Mouse (Mus musculus) MEL (cell line): Measurements from ENCODE around the gene Sell. TPM values are rescaled to one million over a fixed set of nuclear protein-coding genes. Genes with fewer than 3 reads are reported as not detected.

ENCODE experiments used
- DNase-seq: peaks from one replicate; pipeline ENCODE4 v3.0.0; 2011; ENCODE audit warnings: low read depth, low spot score
- H3K27ac ChIP-seq: 2 replicates; pipeline ENCODE4 v1.5.1; 2012; ENCODE audit warnings: low read depth, mild to moderate bottlenecking, control low read depth, low read length, moderate library complexity; ENCODE audit not compliant: control insufficient read depth
- H3K27me3 ChIP-seq, 2 experiments: fragments of 150-350 bp in 1 of 2; sonication (generic) in 1 of 2; 2 replicates each; pipeline ENCODE4 v1.6.1; 2012; ENCODE audit warnings: low read length in 2 of 2, mild to moderate bottlenecking in 2 of 2, improper control_type of control experiment in 1 of 2, moderate library complexity in 1 of 2; ENCODE audit not compliant: insufficient read depth in 2 of 2, control insufficient read depth in 1 of 2
- H3K36me3 ChIP-seq, 2 experiments: 2 replicates each; pipeline ENCODE4 v1.6.1; 2012 to 2014; ENCODE audit warnings: low read length in 2 of 2, improper control_type of control experiment in 1 of 2, inconsistent platforms in 1 of 2, mild to moderate bottlenecking in 1 of 2; ENCODE audit not compliant: insufficient read depth in 2 of 2, control insufficient read depth in 1 of 2
- H3K4me1 ChIP-seq, 2 experiments: fragments of 150-350 bp in 1 of 2; sonication (generic) in 1 of 2; 2 replicates each; pipeline ENCODE4 v1.6.1; 2012; ENCODE audit warnings: low read length in 2 of 2, improper control_type of control experiment in 1 of 2, mild to moderate bottlenecking in 1 of 2; ENCODE audit not compliant: insufficient read depth in 2 of 2, control insufficient read depth in 1 of 2
- H3K4me3 ChIP-seq, 2 experiments: fragments of 150-350 bp in 1 of 2; sonication (generic) in 1 of 2; 2 replicates each; pipeline ENCODE4 v1.5.1; 2012; ENCODE audit warnings: low read depth in 2 of 2, low read length in 2 of 2, mild to moderate bottlenecking in 2 of 2, moderate library complexity in 2 of 2, control low read depth in 1 of 2, improper control_type of control experiment in 1 of 2; ENCODE audit not compliant: control insufficient read depth in 1 of 2, insufficient read depth in 1 of 2
- H3K79me2 ChIP-seq: 2 replicates; pipeline ENCODE4 v1.6.1; 2012; ENCODE audit warnings: mild to moderate bottlenecking, low read length, moderate library complexity; ENCODE audit not compliant: control insufficient read depth, poor library complexity, insufficient read depth
- H3K9ac ChIP-seq: 2 replicates; pipeline ENCODE4 v1.6.1; 2012; ENCODE audit warnings: low read depth, mild to moderate bottlenecking, control low read depth, low read length, moderate library complexity; ENCODE audit not compliant: control insufficient read depth, poor library complexity, severe bottlenecking
- H3K9me3 ChIP-seq: fragments of 150-350 bp; sonication (generic); replicated peaks from 2 replicates; pipeline ENCODE4 v1.6.1; 2012; ENCODE audit warnings: mild to moderate bottlenecking, low read length, improper control_type of control experiment, moderate library complexity; ENCODE audit not compliant: insufficient read depth
- BHLHE40 ChIP-seq: IDR thresholded peaks from 2 replicates; pipeline ENCODE4 v1.6.1; 2012; ENCODE audit warnings: low read depth, mild to moderate bottlenecking, inconsistent platforms, low read length, improper control_type of control experiment, borderline replicate concordance
- CTCF ChIP-seq, 3 experiments: IDR thresholded peaks in 2 of 3; conservative IDR thresholded peaks in 1 of 3; 2 replicates each; pipeline ENCODE4 v1.5.1; 2011 to 2012; ENCODE audit warnings: low read length in 3 of 3, low read depth in 2 of 3, mild to moderate bottlenecking in 2 of 3, improper control_type of control experiment in 1 of 3, inconsistent platforms in 1 of 3, mixed read lengths in 1 of 3, moderate library complexity in 1 of 3; ENCODE audit not compliant: control insufficient read depth in 1 of 3, insufficient read depth in 1 of 3, poor library complexity in 1 of 3, severe bottlenecking in 1 of 3
- E2F4 ChIP-seq: IDR thresholded peaks from 2 replicates; pipeline ENCODE4 v1.6.1; 2011; ENCODE audit warnings: low read depth, low read length, improper control_type of control experiment, borderline replicate concordance
- ELF1 ChIP-seq: IDR thresholded peaks from 2 replicates; pipeline ENCODE4 v1.6.1; 2014; ENCODE audit warnings: low read depth, mild to moderate bottlenecking, inconsistent platforms, low read length, improper control_type of control experiment, moderate library complexity
- EP300 ChIP-seq, 2 experiments: IDR thresholded peaks; 2 replicates each; pipeline ENCODE4 v1.6.1; 2011; ENCODE audit warnings: improper control_type of control experiment in 2 of 2, low read length in 2 of 2, low read depth in 1 of 2, mild to moderate bottlenecking in 1 of 2
- GABPA ChIP-seq: IDR thresholded peaks from 2 replicates; pipeline ENCODE4 v1.6.1; 2012; ENCODE audit warnings: low read depth, mild to moderate bottlenecking, inconsistent platforms, low read length, improper control_type of control experiment, moderate library complexity
- HCFC1 ChIP-seq: IDR thresholded peaks from 2 replicates; pipeline ENCODE4 v1.6.1; 2012; ENCODE audit warnings: low read depth, mild to moderate bottlenecking, inconsistent platforms, low read length, improper control_type of control experiment, moderate library complexity
- JUND ChIP-seq: IDR thresholded peaks from 2 replicates; pipeline ENCODE4 v1.6.1; 2011; ENCODE audit warnings: low read depth, mild to moderate bottlenecking, improper control_type of control experiment, low read length
- KAT2A ChIP-seq: conservative IDR thresholded peaks from 2 replicates; pipeline ENCODE4 v1.6.1; 2012; ENCODE audit warnings: low read depth, low read length, improper control_type of control experiment, inconsistent platforms
- MAX ChIP-seq: IDR thresholded peaks from 2 replicates; pipeline ENCODE4 v1.6.1; 2011; ENCODE audit warnings: low read length, improper control_type of control experiment
- MAZ ChIP-seq: IDR thresholded peaks from 2 replicates; pipeline ENCODE4 v1.6.1; 2012; ENCODE audit warnings: low read depth, mild to moderate bottlenecking, inconsistent platforms, low read length, improper control_type of control experiment
- MXI1 ChIP-seq: IDR thresholded peaks from 2 replicates; pipeline ENCODE4 v1.6.1; 2011; ENCODE audit warnings: mild to moderate bottlenecking, low read depth, low read length, improper control_type of control experiment
- MYC ChIP-seq: IDR thresholded peaks from 2 replicates; pipeline ENCODE4 v1.6.1; 2011; ENCODE audit warnings: low read depth, mild to moderate bottlenecking, low read length, improper control_type of control experiment, moderate library complexity
- NRF1 ChIP-seq: IDR thresholded peaks from 2 replicates; pipeline ENCODE4 v1.6.1; 2014; ENCODE audit warnings: low read depth, mild to moderate bottlenecking, inconsistent platforms, low read length, improper control_type of control experiment, moderate library complexity; ENCODE audit not compliant: poor library complexity, insufficient read depth, severe bottlenecking
- POLR2AphosphoS2 ChIP-seq: IDR thresholded peaks from 2 replicates; pipeline ENCODE4 v1.6.1; 2011; ENCODE audit warnings: low read length, improper control_type of control experiment
- POLR2AphosphoS5 ChIP-seq: IDR thresholded peaks from 2 replicates; pipeline ENCODE4 v1.6.1; 2012; ENCODE audit warnings: low read depth, borderline replicate concordance, mild to moderate bottlenecking, inconsistent platforms, low read length, moderate library complexity, mixed read lengths
- TAL1 ChIP-seq: IDR thresholded peaks from 2 replicates; pipeline ENCODE4 v1.6.1; 2012; ENCODE audit warnings: mild to moderate bottlenecking, inconsistent platforms, low read length, moderate library complexity, mixed read lengths
- TCF12 ChIP-seq: IDR thresholded peaks from 2 replicates; pipeline ENCODE4 v1.6.1; 2014; ENCODE audit warnings: low read depth, mild to moderate bottlenecking, inconsistent platforms, low read length, improper control_type of control experiment, moderate library complexity
- UBTF ChIP-seq: IDR thresholded peaks from 2 replicates; pipeline ENCODE4 v1.6.1; 2012; ENCODE audit warnings: low read depth, mild to moderate bottlenecking, inconsistent platforms, low read length, improper control_type of control experiment, moderate library complexity, borderline replicate concordance; ENCODE audit not compliant: insufficient read depth
- USF2 ChIP-seq, 2 experiments: IDR thresholded peaks; 2 replicates each; pipeline ENCODE4 v1.6.1; 2011 to 2012; ENCODE audit warnings: improper control_type of control experiment in 2 of 2, low read length in 2 of 2, borderline replicate concordance in 1 of 2, inconsistent platforms in 1 of 2, low read depth in 1 of 2, mild to moderate bottlenecking in 1 of 2; ENCODE audit not compliant: insufficient read depth in 1 of 2
- ZC3H11A ChIP-seq: IDR thresholded peaks from 2 replicates; pipeline ENCODE4 v1.6.1; 2012; ENCODE audit warnings: low read depth, mild to moderate bottlenecking, inconsistent platforms, low read length, improper control_type of control experiment
- ZKSCAN1 ChIP-seq: IDR thresholded peaks from 2 replicates; pipeline ENCODE4 v1.6.1; 2012; ENCODE audit warnings: low read depth, mild to moderate bottlenecking, inconsistent platforms, low read length, improper control_type of control experiment, moderate library complexity
- ZNF384 ChIP-seq: IDR thresholded peaks from 2 replicates; pipeline ENCODE4 v1.6.1; 2012; ENCODE audit warnings: low read depth, mild to moderate bottlenecking, inconsistent platforms, low read length, improper control_type of control experiment
- polyA plus RNA-seq, 2 experiments: library from polyadenylated mRNA; stranded (reverse) in 1 of 2; unstranded in 1 of 2; fragments of >175 nt in 1 of 2; fragments of >200 nt in 1 of 2; gene quantifications; 2 replicates each; pipeline versions ENCODE4 v1.2.1 to v1.2.4; 2012; ENCODE audit warnings: low replicate concordance in 2 of 2, low read depth in 1 of 2; ENCODE audit not compliant: insufficient read length in 2 of 2, insufficient read depth in 1 of 2, missing spikeins in 1 of 2
- total RNA-seq: library from RNA; depleted of rRNA; stranded (reverse); fragments of 300-350 nt; gene quantifications from 2 replicates; pipeline ENCODE4 v1.2.3, GENCODE M21; 2012

The Sell gene
- total and polyA plus RNA-seq, 3 experiments = 0.04 TPM; not detected in 2

GRCm38 (mm10) chr1:164083046-164083445 is 21.3 kb downstream of the Sell start:
- no peak overlapping the region for H3K27ac ChIP-seq
- peaks cover 0 to 2% of the 10 kb centered on the region in 2 experiments; a peak in 2 of 4 replicates for H3K36me3 ChIP-seq
- peaks cover 2 to 3% of the 10 kb centered on the region in 2 experiments for H3K4me1 ChIP-seq
- no peak overlapping the region for H3K4me3 ChIP-seq
- DNase-seq = no peak
- H3K9me3 ChIP-seq = no peaks in the 10 kb centered on the region
- peaks cover 7 to 10% of the 10 kb centered on the region in 2 experiments for H3K27me3 ChIP-seq
- no peak for TF ChIP-seq ELF1
- no peak for TF ChIP-seq BHLHE40
- no peak for TF ChIP-seq MAZ
- no peak for TF ChIP-seq HCFC1
- TF ChIP-seq E2F4 = no peak
- no peak for TF ChIP-seq TCF12
- TF ChIP-seq ZC3H11A = no peak
- TF ChIP-seq MXI1 = no peak
- no peak for TF ChIP-seq KAT2A
- no peak for TF ChIP-seq USF2 (IDR thresholded peaks at IDR 0.05; ENCODE audit: borderline replicate concordance in 1 of 2, insufficient read depth in 1 of 2, low read depth in 1 of 2, low read length in 2 of 2)
- no peak overlapping the region for H3K9ac ChIP-seq
- no peaks in the 10 kb centered on the region for H3K79me2 ChIP-seq

- Histone ChIP-seq H3K27ac (no peak overlapping the region), H3K36me3 (no peaks in the 10 kb centered on the region), H3K27me3 (peaks cover 2 to 7% of the 10 kb centered on the region in 2 experiments), H3K9me3 (no peaks in the 10 kb centered on the region), H3K4me1 (no peaks in the 10 kb centered on the region), H3K4me3 (no peak overlapping the region), H3K9ac (no peak overlapping the region), H3K79me2 (no peaks in the 10 kb centered on the region)
- no peak for TF ChIP-seq NRF1
- no peak for TF ChIP-seq ZNF384
- no peak for TF ChIP-seq ZKSCAN1
- TF ChIP-seq UBTF = no peak
- TF ChIP-seq JUND = no peak
- no peak for TF ChIP-seq MAX
- TF ChIP-seq EP300 (IDR thresholded peaks at IDR 0.05; ENCODE audit: low read depth in 1 of 2, low read length in 2 of 2) = no peak
- no peak for TF ChIP-seq MYC
- TF ChIP-seq TAL1 = no peak
- no peak for TF ChIP-seq HCFC1
- TF ChIP-seq POLR2AphosphoS5 = no peak
- no peak for TF ChIP-seq POLR2AphosphoS2
- no peak for TF ChIP-seq GABPA
- no peak for TF ChIP-seq CTCF (IDR thresholded peaks at IDR 0.05 in 2 of 3, conservative IDR thresholded peaks at IDR 0.05 in 1 of 3; ENCODE audit: control insufficient read depth in 1 of 3, insufficient read depth in 1 of 3, low read depth in 2 of 3, low read length in 3 of 3, poor library complexity in 1 of 3, severe bottlenecking in 1 of 3)
- no peak for DNase-seq
Measured at GRCm38 (mm10) chr1:164086797-164087196, 25.0 kb downstream of the Sell start.
